Mouse (Mus musculus) neural tube, embryonic 11.5 days (tissue): ENCODE data around the gene Nkrf. TPM values are rescaled to one million over a fixed set of nuclear protein-coding genes. Genes with fewer than 3 reads are reported as not detected.

Source experiments
- ATAC-seq: fragments of 200-750 bp; cut with Nextera tagmentation; 2 replicates; pipeline ENCODE4 v1.8.0; 2017; ENCODE audit warnings: moderate number of reproducible peaks, mild to moderate bottlenecking, moderate TSS enrichment, moderate library complexity; ENCODE audit not compliant: insufficient read depth, low FRiP score, low TSS enrichment
- DNase-seq: peaks from one replicate; pipeline ENCODE4 v3.0.0-alpha.2; 2015; ENCODE audit warnings: low spot score
- H3K27ac ChIP-seq: fragments of 300-500 bp; sonication (generic); 2 replicates; pipeline ENCODE4 v1.5.1; 2014; ENCODE audit warnings: low read depth, mild to moderate bottlenecking, low read length
- H3K27me3 ChIP-seq: fragments of 300-500 bp; sonication (generic); 2 replicates; pipeline ENCODE4 v1.6.1; 2014; ENCODE audit warnings: mild to moderate bottlenecking, low read length, mixed read lengths; ENCODE audit not compliant: control insufficient read depth, insufficient read depth
- H3K36me3 ChIP-seq: fragments of 300-500 bp; sonication (generic); 2 replicates; pipeline ENCODE4 v1.6.1; 2014; ENCODE audit warnings: mild to moderate bottlenecking, low read length, moderate library complexity, mixed read lengths; ENCODE audit not compliant: control insufficient read depth, insufficient read depth
- H3K4me1 ChIP-seq: fragments of 300-500 bp; sonication (generic); 2 replicates; pipeline ENCODE4 v1.6.1; 2014; ENCODE audit warnings: low read length, mixed read lengths; ENCODE audit not compliant: control insufficient read depth, insufficient read depth
- H3K4me2 ChIP-seq: fragments of 300-500 bp; sonication (generic); 2 replicates; pipeline ENCODE4 v1.6.1; 2014; ENCODE audit warnings: low read depth, mild to moderate bottlenecking, moderate library complexity
- H3K4me3 ChIP-seq: fragments of 300-500 bp; sonication (generic); 2 replicates; pipeline ENCODE4 v1.5.1; 2014; ENCODE audit warnings: low read depth, low read length
- H3K9ac ChIP-seq: fragments of 300-500 bp; sonication (generic); 2 replicates; pipeline ENCODE4 v1.6.1; 2014; ENCODE audit warnings: mild to moderate bottlenecking, low read length
- H3K9me3 ChIP-seq: fragments of 300-500 bp; sonication (generic); 2 replicates; pipeline ENCODE4 v1.6.1; 2016; ENCODE audit warnings: low read length; ENCODE audit not compliant: control insufficient read depth
- WGBS: fragments of 180-500 bp; shearing (Covaris S2); extraction: QIAGEN DNeasy Blood & Tissue Kit; methylation state at CpG from one replicate; pipeline ENCODE4 v1.1.7; 2014; 5-methylcytosine and 5-hydroxymethylcytosine counted together
- polyA plus RNA-seq: library from polyadenylated mRNA; unstranded; fragments of >200 nt; fragmentation: Nextera tagmentation; extraction: Ambion mirVana; gene quantifications from 2 replicates; pipeline ENCODE4 v1.2.1, GENCODE M21; 2014

The Nkrf gene
- polyA plus RNA-seq, 1 experiment from 2014 or later: 7.8 TPM

DNA sequence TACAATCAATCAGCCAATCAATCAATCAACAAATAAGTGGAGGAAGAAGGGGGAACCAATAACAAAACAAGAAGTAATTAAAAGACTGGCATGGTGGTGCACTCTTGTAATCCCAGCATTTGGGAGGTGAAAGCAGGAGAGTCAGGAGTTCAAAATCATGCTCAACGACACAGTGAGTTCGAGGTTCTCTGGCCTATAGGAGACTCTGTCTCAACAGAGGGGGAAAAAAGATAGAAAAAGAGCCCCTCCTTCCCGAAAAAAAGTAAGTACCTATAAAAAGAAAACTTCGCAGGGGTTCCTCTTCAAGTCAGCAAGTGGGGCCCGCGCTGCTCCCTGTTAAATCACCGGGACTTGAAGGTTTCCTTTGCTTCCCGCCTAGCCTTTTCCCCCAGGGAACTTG lies 28.9 kb downstream of the Nkrf start, which contains the start of the genes Ube2a and C330007P06Rik:
Ube2a (plus strand) TSS at position 136 of the 400 bp plus-strand sequence.
C330007P06Rik (minus strand) TSS at position 347 of the 400 bp plus-strand sequence.
- DNase-seq (no peak), ATAC-seq (peak; percentile 29; the same call in 1 of the 2 replicates)
- H3K36me3 ChIP-seq: no peaks in the 10 kb centered on the region
- H3K27me3 ChIP-seq: no peaks in the 10 kb centered on the region
- 0 out of 2 replicates have a peak within 1 kb of the TSS, but pooled peaks have one; percentile 20 for H3K27ac ChIP-seq
- no peaks in the 10 kb centered on the region for H3K9me3 ChIP-seq
- H3K4me1 ChIP-seq: no peaks in the 10 kb centered on the region
- H3K4me2 ChIP-seq: peak within 1 kb of the TSS; percentile 49
- WGBS: 13% methylated on average over 8 of the region's 8 CpGs
- H3K9ac ChIP-seq: peak within 1 kb of the TSS; percentile 77
- peak within 1 kb of the TSS; percentile 62 for H3K4me3 ChIP-seq

DNA sequence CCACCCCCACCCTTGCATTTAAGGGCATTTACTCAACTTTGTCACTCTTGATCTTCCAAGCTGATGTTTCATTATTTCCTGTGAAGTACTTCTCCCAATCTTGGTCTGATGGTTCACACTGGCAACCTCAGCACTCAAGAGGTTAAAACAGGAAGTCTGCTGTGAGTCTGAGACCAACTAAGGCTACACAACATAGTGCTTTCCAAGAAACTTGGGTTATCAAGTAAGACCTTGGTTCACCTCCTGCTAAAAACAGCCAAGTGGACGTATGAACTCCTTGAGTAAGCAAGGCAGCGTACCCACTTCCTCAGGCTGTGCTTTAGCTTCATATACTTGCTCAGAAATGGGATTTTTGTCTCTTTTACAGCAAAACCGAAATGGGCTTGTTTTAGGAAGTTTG lies 32.3 kb downstream of the Nkrf start:
- no peaks in the 10 kb centered on the region for H3K36me3 ChIP-seq
- no peak overlapping the region for H3K27ac ChIP-seq
- H3K4me2 ChIP-seq: no peak overlapping the region
- H3K27me3 ChIP-seq: no peaks in the 10 kb centered on the region
- no peaks in the 10 kb centered on the region for H3K4me1 ChIP-seq
- no peak overlapping the region for H3K9ac ChIP-seq
- 77% methylated on average over 3 of the region's 3 CpGs for WGBS
- no peak for DNase-seq
- ATAC-seq: no peak
- no peak overlapping the region for H3K4me3 ChIP-seq
- no peaks in the 10 kb centered on the region for H3K9me3 ChIP-seq

DNA sequence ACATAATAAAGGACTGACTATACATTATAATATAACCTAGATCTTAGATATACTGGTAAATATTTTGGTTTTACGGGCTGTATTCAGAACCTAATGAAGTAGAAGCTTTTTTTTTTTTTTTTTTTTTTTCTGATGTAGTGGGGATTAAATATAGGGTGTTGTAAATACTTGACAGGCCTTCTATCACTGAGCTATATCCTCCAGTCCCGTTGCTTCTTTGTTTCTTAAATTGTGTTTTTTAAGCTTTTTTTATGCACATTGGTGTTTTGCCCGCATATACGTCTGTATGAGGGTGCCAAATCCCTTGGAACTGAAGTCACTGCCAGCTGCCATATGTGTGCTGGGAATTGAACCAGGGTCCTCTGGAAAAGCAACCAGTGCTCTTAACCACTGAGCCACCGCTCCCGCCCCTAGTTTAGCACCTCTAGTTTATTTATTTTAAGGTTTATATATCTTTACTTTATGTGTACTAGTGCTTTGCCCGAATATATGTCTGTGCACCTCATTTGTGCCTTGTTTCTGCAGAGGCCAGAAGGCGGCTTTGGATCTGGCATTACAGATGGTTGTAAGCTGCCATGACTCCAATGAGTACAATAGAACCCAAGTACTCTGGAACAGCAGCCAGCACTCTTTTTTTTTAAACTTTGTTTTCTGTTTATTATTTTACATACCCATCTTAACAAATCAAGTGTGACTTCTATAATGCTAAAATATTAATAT lies 37.9 kb downstream of the Nkrf start:
- Histone ChIP-seq H3K9ac (no peak overlapping the region), H3K4me2 (peak overlapping the region; percentile 20; the same call in 1 of the 2 replicates), H3K27me3 (no peaks in the 10 kb centered on the region), H3K4me1 (no peaks in the 10 kb centered on the region; the same call in 1 of the 2 replicates), H3K9me3 (no peaks in the 10 kb centered on the region), H3K36me3 (no peaks in the 10 kb centered on the region), H3K4me3 (peak overlapping the region; percentile 37), H3K27ac (no peak overlapping the region)
- ATAC-seq (peak; percentile 6; the same call in 1 of the 2 replicates), DNase-seq (no peak)
- WGBS: 59% methylated on average over 8 of the region's 8 CpGs

DNA sequence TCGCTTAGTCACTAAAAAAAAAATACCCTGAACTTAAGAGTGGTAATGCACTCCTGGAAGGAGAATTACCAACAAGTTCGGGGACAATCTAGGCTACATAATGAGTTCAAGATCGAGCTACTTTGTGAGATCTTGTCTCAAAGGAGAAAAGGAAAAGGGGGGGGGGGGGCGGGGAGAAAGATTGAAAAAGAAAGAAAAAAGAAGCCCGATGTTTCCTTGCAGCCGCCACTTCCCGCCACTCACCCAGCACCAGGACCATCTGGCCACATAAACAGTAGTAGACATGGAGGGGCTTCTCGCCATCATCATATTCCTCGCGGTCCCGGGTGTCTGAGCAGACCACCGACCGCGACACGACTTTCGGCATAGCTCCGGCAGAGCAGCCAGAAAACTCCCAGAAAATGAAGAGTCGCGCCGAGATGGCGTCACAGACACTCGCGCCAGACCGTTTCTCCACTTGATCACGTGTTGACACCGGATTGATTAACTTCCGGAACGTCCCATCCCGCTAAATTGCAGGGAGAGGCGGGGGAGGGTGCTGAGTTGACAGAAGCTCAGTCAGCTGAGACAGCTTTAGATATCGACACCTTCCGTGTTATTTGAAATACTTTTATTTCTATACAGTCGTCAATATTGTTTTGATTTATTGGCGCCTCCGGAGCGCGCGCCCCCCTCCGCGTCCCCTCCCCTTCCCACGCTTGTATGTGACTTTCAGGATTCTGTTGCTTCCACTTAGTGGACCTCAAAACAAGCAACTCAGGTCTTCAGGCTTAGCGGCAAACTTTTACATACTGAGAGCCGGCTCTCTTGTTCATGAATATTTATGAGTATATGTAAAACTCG lies 38.7 kb downstream of the Nkrf start:
- Histone ChIP-seq H3K9me3 (no peaks in the 10 kb centered on the region), H3K36me3 (no peaks in the 10 kb centered on the region), H3K4me1 (no peaks in the 10 kb centered on the region; the same call in 1 of the 2 replicates), H3K4me2 (peak overlapping the region; percentile 39), H3K4me3 (peak overlapping the region; percentile 37), H3K9ac (peak overlapping the region; percentile 29), H3K27me3 (no peaks in the 10 kb centered on the region), H3K27ac (no peak overlapping the region)
- WGBS: 8% methylated on average over 41 of the region's 44 CpGs
- ATAC-seq: peak; percentile 83
- peak; percentile 80 for DNase-seq

DNA sequence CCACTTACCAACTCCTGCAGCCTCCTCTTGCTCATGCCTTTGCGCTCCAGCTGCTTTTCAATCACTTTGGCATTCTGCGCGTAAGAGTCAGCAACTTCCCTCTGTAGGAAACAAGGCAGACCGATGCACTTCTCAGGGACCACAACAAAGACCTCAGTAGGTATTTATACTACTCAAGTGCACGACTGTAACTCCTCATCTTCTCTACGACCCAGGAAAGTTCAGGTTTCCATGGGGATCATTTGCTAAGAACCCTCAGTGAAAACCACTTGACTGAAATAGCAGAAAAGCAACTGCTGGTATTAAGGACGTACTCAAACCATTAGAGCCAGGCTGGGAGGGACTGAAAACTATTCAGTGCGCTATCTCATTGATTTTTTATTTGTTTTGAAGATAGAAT lies 50.1 kb downstream of the Nkrf start:
- 88% methylated on average over 8 of the region's 8 CpGs for WGBS
- no peaks in the 10 kb centered on the region for H3K27me3 ChIP-seq

DNA sequence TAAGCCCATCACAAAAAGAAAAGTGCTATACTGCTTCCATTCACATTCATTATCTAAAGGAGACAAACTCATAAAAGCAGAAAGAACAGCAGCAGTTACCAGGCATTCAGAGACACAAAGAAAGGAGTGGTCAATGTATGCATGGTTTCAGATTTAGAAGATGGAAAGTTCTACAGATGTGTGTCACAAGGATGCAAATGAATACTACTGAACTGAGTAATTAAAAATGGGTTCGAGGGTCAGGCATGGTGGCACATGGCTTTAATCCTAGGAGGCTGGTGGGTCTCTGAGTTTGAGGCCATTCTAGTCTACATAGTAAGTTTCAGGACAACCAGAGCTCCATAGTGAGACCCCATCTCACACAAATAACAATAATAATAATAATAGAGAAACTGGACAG lies 55.5 kb downstream of the Nkrf start:
- ATAC-seq (no peak), DNase-seq (no peak)
- Histone ChIP-seq H3K27me3 (no peaks in the 10 kb centered on the region), H3K4me3 (no peak overlapping the region), H3K4me1 (no peaks in the 10 kb centered on the region), H3K9me3 (no peaks in the 10 kb centered on the region), H3K4me2 (no peak overlapping the region), H3K36me3 (no peaks in the 10 kb centered on the region), H3K27ac (no peak overlapping the region), H3K9ac (no peak overlapping the region)
- WGBS: 93% methylated on average over 1 of the region's 1 CpGs

More for the DNA sequence above, 50.1 kb downstream of the Nkrf start:
- DNase-seq (no peak), ATAC-seq (no peak)
- Histone ChIP-seq H3K4me3 (no peak overlapping the region), H3K4me2 (no peak overlapping the region), H3K9me3 (no peaks in the 10 kb centered on the region), H3K36me3 (no peaks in the 10 kb centered on the region), H3K27ac (no peak overlapping the region), H3K9ac (no peak overlapping the region), H3K4me1 (no peaks in the 10 kb centered on the region)

DNA sequence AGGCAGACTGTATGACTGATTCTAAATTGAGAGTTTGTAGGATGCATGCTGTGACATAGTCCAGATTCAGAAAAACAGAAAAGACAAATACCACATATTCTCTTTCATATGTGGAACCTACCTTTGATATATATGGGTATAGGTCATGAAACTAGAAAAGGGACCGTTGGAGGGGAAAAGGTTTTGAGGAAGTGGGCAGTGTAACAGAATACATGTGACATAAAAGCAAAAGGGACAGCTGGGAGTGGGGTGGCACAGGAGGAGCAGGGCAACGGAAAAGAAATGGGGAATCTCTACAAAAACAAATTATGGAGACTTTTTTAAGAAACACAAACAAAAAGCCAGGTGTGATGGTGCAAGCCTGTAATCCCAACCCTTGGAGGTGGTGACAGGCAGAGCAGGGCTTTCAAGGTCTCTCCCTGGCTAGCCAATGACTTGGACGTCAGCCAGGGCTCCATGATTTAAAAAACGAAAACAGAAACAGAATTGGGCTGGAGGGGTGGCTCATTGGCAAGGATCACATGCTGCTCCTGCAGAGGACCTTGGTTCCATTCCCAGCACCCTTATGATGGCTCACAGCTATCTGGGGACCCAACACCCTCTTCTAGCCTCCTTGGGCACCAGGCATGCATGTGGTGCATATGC lies 59.2 kb downstream of the Nkrf start:
- no peak for ATAC-seq
- no peak for DNase-seq
- Histone ChIP-seq H3K9me3 (no peaks in the 10 kb centered on the region), H3K27me3 (no peaks in the 10 kb centered on the region), H3K27ac (no peak overlapping the region), H3K36me3 (no peaks in the 10 kb centered on the region), H3K9ac (no peak overlapping the region), H3K4me3 (no peak overlapping the region), H3K4me1 (no peaks in the 10 kb centered on the region), H3K4me2 (no peak overlapping the region)
- WGBS: 77% methylated on average over 4 of the region's 4 CpGs

DNA sequence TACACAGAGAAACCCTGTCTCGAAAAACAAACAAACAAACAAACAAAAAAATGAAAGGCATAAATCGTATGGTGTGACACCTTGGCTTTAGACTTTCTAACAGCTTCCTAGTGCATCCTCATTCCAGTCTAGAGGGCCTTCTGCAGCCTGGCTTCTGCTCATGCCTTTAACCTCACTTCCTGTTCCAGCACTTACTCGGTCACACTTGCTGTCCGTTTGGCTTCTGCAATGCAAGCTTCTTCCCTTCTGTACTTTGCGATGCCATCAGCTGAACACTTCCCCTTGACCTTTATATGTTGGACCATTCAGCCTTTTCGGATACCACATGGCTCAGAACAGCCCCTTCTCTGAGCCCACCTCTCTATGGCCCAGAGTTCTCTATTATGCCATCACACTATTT lies 61.0 kb downstream of the Nkrf start:
- no peak overlapping the region for H3K9ac ChIP-seq
- WGBS: 92% methylated on average over 6 of the region's 6 CpGs
- H3K36me3 ChIP-seq: no peaks in the 10 kb centered on the region
- no peak overlapping the region for H3K4me2 ChIP-seq
- no peaks in the 10 kb centered on the region for H3K4me1 ChIP-seq
- H3K4me3 ChIP-seq: no peak overlapping the region
- DNase-seq (no peak), ATAC-seq (no peak)
- no peaks in the 10 kb centered on the region for H3K9me3 ChIP-seq
- H3K27me3 ChIP-seq: no peaks in the 10 kb centered on the region
- H3K27ac ChIP-seq: no peak overlapping the region
